Mouse (Mus musculus) hindbrain, embryonic 12.5 days (tissue): Measurements from ENCODE around the gene Cacnb4. TPM values are rescaled to one million over a fixed set of nuclear protein-coding genes. Genes with fewer than 3 reads are reported as not detected.

Experiments
- ATAC-seq: fragments of 200-750 bp; cut with Nextera tagmentation; 2 replicates; pipeline ENCODE4 v1.8.0; 2017; ENCODE audit warnings: moderate TSS enrichment; ENCODE audit not compliant: low FRiP score
- H3K27ac ChIP-seq: fragments of 300-500 bp; sonication (generic); 2 replicates; pipeline ENCODE4 v1.5.1; 2016; ENCODE audit warnings: mild to moderate bottlenecking
- H3K27me3 ChIP-seq: fragments of 300-500 bp; sonication (generic); 2 replicates; pipeline ENCODE4 v1.6.1; 2016; ENCODE audit warnings: mild to moderate bottlenecking
- H3K36me3 ChIP-seq: fragments of 300-500 bp; sonication (generic); 2 replicates; pipeline ENCODE4 v1.6.1; 2016; ENCODE audit warnings: mild to moderate bottlenecking
- H3K4me1 ChIP-seq: fragments of 300-500 bp; sonication (generic); 2 replicates; pipeline ENCODE4 v1.6.1; 2016
- H3K4me2 ChIP-seq: fragments of 300-500 bp; sonication (generic); replicated peaks from 2 replicates; pipeline ENCODE4 v1.6.1; 2016; ENCODE audit warnings: mild to moderate bottlenecking
- H3K4me3 ChIP-seq: fragments of 300-500 bp; sonication (generic); 2 replicates; pipeline ENCODE4 v1.5.1; 2016; ENCODE audit warnings: mild to moderate bottlenecking
- H3K9ac ChIP-seq: fragments of 300-500 bp; sonication (generic); 2 replicates; pipeline ENCODE4 v1.6.1; 2016; ENCODE audit warnings: mild to moderate bottlenecking, moderate library complexity
- H3K9me3 ChIP-seq: fragments of 300-500 bp; sonication (generic); replicated peaks from 2 replicates; pipeline ENCODE4 v1.6.1; 2016; ENCODE audit warnings: mild to moderate bottlenecking
- WGBS: fragments of 180-500 bp; shearing (Covaris S2); methylation state at CpG from one replicate; pipeline ENCODE4 v1.1.7; 2016; 5-methylcytosine and 5-hydroxymethylcytosine counted together
- polyA plus RNA-seq: library from polyadenylated mRNA; unstranded; fragments of >200 nt; fragmentation: Nextera tagmentation; extraction: Ambion mirVana; gene quantifications from 2 replicates; pipeline ENCODE4 v1.2.1, GENCODE M21; 2016

Gene Cacnb4
- polyA plus RNA-seq, 1 experiment from 2014 or later: 5.9 TPM

GRCm38 (mm10) chr2:52420001-52420710 is 256.5 kb downstream of the Cacnb4 start:
- Histone ChIP-seq H3K27ac (no peak overlapping the region), H3K4me3 (no peak overlapping the region), H3K4me2 (no peak overlapping the region), H3K27me3 (no peaks in the 10 kb centered on the region), H3K9ac (no peak overlapping the region), H3K9me3 (peaks cover 15% of the 10 kb centered on the region; the same call in 1 of the 2 replicates), H3K36me3 (peaks cover 20% of the 10 kb centered on the region), H3K4me1 (peaks cover 24% of the 10 kb centered on the region)
- ATAC-seq: no peak
- 93% methylated on average over 7 of the region's 7 CpGs for WGBS

- WGBS: 73% methylated on average over 6 of the region's 6 CpGs
- no peak for ATAC-seq
- H3K27ac ChIP-seq: no peak overlapping the region
- H3K9ac ChIP-seq: no peak overlapping the region
- no peak overlapping the region for H3K4me2 ChIP-seq
- H3K27me3 ChIP-seq: no peaks in the 10 kb centered on the region
- H3K9me3 ChIP-seq: peaks cover 15% of the 10 kb centered on the region; the same call in 1 of the 2 replicates
- no peak overlapping the region for H3K4me3 ChIP-seq
- peaks cover 24% of the 10 kb centered on the region for H3K4me1 ChIP-seq
- peaks cover 28% of the 10 kb centered on the region for H3K36me3 ChIP-seq
These were observed 257.3 kb downstream of the Cacnb4 start for GRCm38 (mm10) chr2:52419295-52419694.

- no peak for ATAC-seq
- H3K27ac ChIP-seq: no peak overlapping the region
- H3K9ac ChIP-seq: no peak overlapping the region
- H3K4me1 ChIP-seq: no peaks in the 10 kb centered on the region
- H3K4me2 ChIP-seq: no peak overlapping the region
- WGBS: 98% methylated on average over 5 of the region's 5 CpGs
- no peak overlapping the region for H3K4me3 ChIP-seq
- H3K9me3 ChIP-seq: peaks cover 42% of the 10 kb centered on the region
- no peaks in the 10 kb centered on the region for H3K27me3 ChIP-seq
- H3K36me3 ChIP-seq: peaks cover 83% of the 10 kb centered on the region
These were observed 264.1 kb downstream of the Cacnb4 start for GRCm38 (mm10) chr2:52412524-52413037.

GRCm38 (mm10) chr2:52406480-52406879 is 270.2 kb downstream of the Cacnb4 start:
- Histone ChIP-seq H3K36me3 (peaks cover 66% of the 10 kb centered on the region), H3K4me2 (no peak overlapping the region), H3K4me1 (no peaks in the 10 kb centered on the region), H3K4me3 (no peak overlapping the region), H3K9ac (no peak overlapping the region), H3K27ac (no peak overlapping the region), H3K27me3 (no peaks in the 10 kb centered on the region), H3K9me3 (peaks cover 22% of the 10 kb centered on the region)
- ATAC-seq: no peak
- WGBS: 87% methylated on average over 1 of the region's 1 CpGs

- Histone ChIP-seq H3K9ac (no peak overlapping the region), H3K4me2 (no peak overlapping the region), H3K27me3 (no peaks in the 10 kb centered on the region), H3K36me3 (peaks cover 55% of the 10 kb centered on the region), H3K9me3 (peaks cover 10% of the 10 kb centered on the region), H3K27ac (no peak overlapping the region), H3K4me3 (no peak overlapping the region), H3K4me1 (no peaks in the 10 kb centered on the region)
- WGBS: 95% methylated on average over 5 of the region's 5 CpGs
- no peak for ATAC-seq
These were observed 271.4 kb downstream of the Cacnb4 start for GRCm38 (mm10) chr2:52405238-52405637.

- H3K4me3 ChIP-seq: no peak overlapping the region
- 86% methylated on average over 5 of the region's 5 CpGs for WGBS
- no peak for ATAC-seq
These were observed 282.1 kb downstream of the Cacnb4 start for GRCm38 (mm10) chr2:52394529-52394928.

GRCm38 (mm10) chr2:52390415-52390975 is 286.1 kb downstream of the Cacnb4 start:
- Histone ChIP-seq H3K9ac (no peak overlapping the region), H3K4me1 (no peaks in the 10 kb centered on the region), H3K27me3 (no peaks in the 10 kb centered on the region), H3K27ac (no peak overlapping the region), H3K4me3 (no peak overlapping the region), H3K4me2 (no peak overlapping the region), H3K36me3 (no peaks in the 10 kb centered on the region), H3K9me3 (no peaks in the 10 kb centered on the region)
- WGBS: 80% methylated on average over 2 of the region's 2 CpGs
- no peak for ATAC-seq

More at GRCm38 (mm10) chr2:52394529-52394928, 282.1 kb downstream of the Cacnb4 start:
- no peaks in the 10 kb centered on the region for H3K4me1 ChIP-seq
- H3K27me3 ChIP-seq: no peaks in the 10 kb centered on the region
- H3K9me3 ChIP-seq: no peaks in the 10 kb centered on the region
- H3K27ac ChIP-seq: no peak overlapping the region
- no peak overlapping the region for H3K4me2 ChIP-seq
- 0 out of 2 replicates have a peak, but pooled peaks cover 6% of the 10 kb centered on the region for H3K36me3 ChIP-seq
- no peak overlapping the region for H3K9ac ChIP-seq

- H3K4me3 ChIP-seq: no peak overlapping the region
- 75% methylated on average over 3 of the region's 3 CpGs for WGBS
- ATAC-seq: no peak
These were observed 286.7 kb downstream of the Cacnb4 start for GRCm38 (mm10) chr2:52389975-52390374.

GRCm38 (mm10) chr2:52386451-52386850 is 290.2 kb downstream of the Cacnb4 start:
- Histone ChIP-seq H3K27ac (no peak overlapping the region), H3K36me3 (no peaks in the 10 kb centered on the region), H3K9me3 (no peaks in the 10 kb centered on the region), H3K27me3 (no peaks in the 10 kb centered on the region), H3K4me2 (no peak overlapping the region), H3K4me1 (no peaks in the 10 kb centered on the region), H3K4me3 (no peak overlapping the region), H3K9ac (no peak overlapping the region)
- 90% methylated on average over 6 of the region's 6 CpGs for WGBS
- no peak for ATAC-seq

More at GRCm38 (mm10) chr2:52389975-52390374, 286.7 kb downstream of the Cacnb4 start:
- Histone ChIP-seq H3K4me2 (no peak overlapping the region), H3K27me3 (no peaks in the 10 kb centered on the region), H3K9me3 (no peaks in the 10 kb centered on the region), H3K9ac (no peak overlapping the region), H3K4me1 (no peaks in the 10 kb centered on the region), H3K27ac (no peak overlapping the region), H3K36me3 (no peaks in the 10 kb centered on the region)

GRCm38 (mm10) chr2:52386037-52386436 is 290.6 kb downstream of the Cacnb4 start:
- no peaks in the 10 kb centered on the region for H3K4me1 ChIP-seq
- no peak overlapping the region for H3K27ac ChIP-seq
- no peaks in the 10 kb centered on the region for H3K27me3 ChIP-seq
- ATAC-seq: no peak
- no peak overlapping the region for H3K4me3 ChIP-seq
- 72% methylated on average over 7 of the region's 7 CpGs for WGBS
- no peak overlapping the region for H3K9ac ChIP-seq
- H3K9me3 ChIP-seq: no peaks in the 10 kb centered on the region
- no peaks in the 10 kb centered on the region for H3K36me3 ChIP-seq
- H3K4me2 ChIP-seq: no peak overlapping the region

- no peak overlapping the region for H3K4me2 ChIP-seq
- 71% methylated on average over 10 of the region's 10 CpGs for WGBS
- no peak for ATAC-seq
- H3K27me3 ChIP-seq: no peaks in the 10 kb centered on the region
- no peaks in the 10 kb centered on the region for H3K4me1 ChIP-seq
- no peak overlapping the region for H3K9ac ChIP-seq
- H3K27ac ChIP-seq: no peak overlapping the region
- no peak overlapping the region for H3K4me3 ChIP-seq
- no peaks in the 10 kb centered on the region for H3K36me3 ChIP-seq
- H3K9me3 ChIP-seq: no peaks in the 10 kb centered on the region
These were observed 297.8 kb downstream of the Cacnb4 start for GRCm38 (mm10) chr2:52378848-52379261.

GRCm38 (mm10) chr2:52378448-52378804 is 298.2 kb downstream of the Cacnb4 start, which contains the start of gene Neb:
TSS of gene Neb (minus strand) at chr2:52378474.
- H3K27me3 ChIP-seq: no peaks in the 10 kb centered on the region
- WGBS: 53% methylated on average over 7 of the region's 7 CpGs
- H3K9me3 ChIP-seq: no peaks in the 10 kb centered on the region
- H3K4me3 ChIP-seq: no peak within 1 kb of the TSS
- ATAC-seq: no peak
- H3K27ac ChIP-seq: no peak within 1 kb of the TSS
- no peak within 1 kb of the TSS for H3K4me2 ChIP-seq
- H3K36me3 ChIP-seq: no peaks in the 10 kb centered on the region
- no peak within 1 kb of the TSS for H3K9ac ChIP-seq
- H3K4me1 ChIP-seq: no peaks in the 10 kb centered on the region
